Mouse (Mus musculus) lung, postnatal 0 days (tissue): Measurements from ENCODE around the gene Hhatl. TPM values are rescaled to one million over a fixed set of nuclear protein-coding genes. Genes with fewer than 3 reads are reported as not detected.
A peak's percentile ranks its signal among the peaks of the same experiment; 100 is the strongest.

Experiments
- ATAC-seq: fragments of 200-750 bp; cut with Nextera tagmentation; 2 replicates; pipeline ENCODE4 v1.8.0; 2017; ENCODE audit warnings: moderate library complexity
- DNase-seq: peaks from one replicate; pipeline ENCODE4 v3.0.0-alpha.2; 2016; ENCODE audit warnings: low spot score
- H3K27ac ChIP-seq: fragments of 300-500 bp; sonication (generic); 2 replicates; pipeline ENCODE4 v1.5.1; 2014; ENCODE audit warnings: antibody characterized with exemption, mild to moderate bottlenecking, low read length, mixed read lengths
- H3K27me3 ChIP-seq: fragments of 300-500 bp; sonication (generic); replicated peaks from 2 replicates; pipeline ENCODE4 v1.6.1; 2014; ENCODE audit warnings: low read length, mixed read lengths; ENCODE audit not compliant: insufficient read depth
- H3K36me3 ChIP-seq: fragments of 300-500 bp; sonication (generic); 2 replicates; pipeline ENCODE4 v1.6.1; 2014; ENCODE audit warnings: low read length, mixed read lengths; ENCODE audit not compliant: insufficient read depth
- H3K4me1 ChIP-seq: fragments of 300-500 bp; sonication (generic); 2 replicates; pipeline ENCODE4 v1.6.1; 2014; ENCODE audit warnings: antibody characterized with exemption, low read depth, low read length, mixed read lengths; ENCODE audit not compliant: insufficient read depth
- H3K4me2 ChIP-seq: fragments of 300-500 bp; sonication (generic); replicated peaks from 2 replicates; pipeline ENCODE4 v1.6.1; 2014; ENCODE audit warnings: low read depth, mild to moderate bottlenecking, low read length, moderate library complexity, mixed read lengths
- H3K4me3 ChIP-seq: fragments of 300-500 bp; sonication (generic); 2 replicates; pipeline ENCODE4 v1.5.1; 2014; ENCODE audit warnings: low read depth, low read length
- H3K9ac ChIP-seq: fragments of 300-500 bp; sonication (generic); replicated peaks from 2 replicates; pipeline ENCODE4 v1.6.1; 2014; ENCODE audit warnings: low read depth, mild to moderate bottlenecking
- H3K9me3 ChIP-seq: fragments of 300-500 bp; sonication (generic); 2 replicates; pipeline ENCODE4 v1.6.1; 2016; ENCODE audit warnings: low read length, mixed read lengths
- CTCF ChIP-seq: IDR thresholded peaks from 2 replicates; pipeline ENCODE4 v1.5.1; 2016; ENCODE audit warnings: antibody characterized with exemption, mild to moderate bottlenecking
- EP300 ChIP-seq: IDR thresholded peaks from 2 replicates; pipeline ENCODE4 v1.6.1; 2016; ENCODE audit warnings: antibody characterized with exemption, mild to moderate bottlenecking, control low read depth
- WGBS: fragments of 180-500 bp; shearing (Covaris S2); extraction: QIAGEN DNeasy Blood & Tissue Kit; methylation state at CpG from one replicate; pipeline ENCODE4 v1.1.7; 2014; 5-methylcytosine and 5-hydroxymethylcytosine counted together
- polyA plus RNA-seq: library from polyadenylated mRNA; unstranded; fragments of >200 nt; fragmentation: Nextera tagmentation; extraction: Ambion mirVana; gene quantifications from 2 replicates; pipeline ENCODE4 v1.2.1, GENCODE M21; 2015

Hhatl gene
- polyA plus RNA-seq, 1 experiment from 2014 or later, result 1.0 TPM

- Histone ChIP-seq H3K36me3 (no peaks in the 10 kb centered on the region), H3K4me1 (no peaks in the 10 kb centered on the region), H3K27ac (no peak overlapping the region), H3K27me3 (no peaks in the 10 kb centered on the region), H3K4me3 (no peak overlapping the region), H3K9me3 (no peaks in the 10 kb centered on the region), H3K9ac (no peak overlapping the region), H3K4me2 (no peak overlapping the region)
- no peak for ATAC-seq
- DNase-seq, result peak; percentile 47
- 68% methylated on average over 6 of the region's 6 CpGs for WGBS
- TF ChIP-seq EP300, result no peak
- TF ChIP-seq CTCF, result peak; percentile 68
These were observed 38.1 kb upstream of the Hhatl start for GRCm38 (mm10) chr9:121830243-121830955.

DNA sequence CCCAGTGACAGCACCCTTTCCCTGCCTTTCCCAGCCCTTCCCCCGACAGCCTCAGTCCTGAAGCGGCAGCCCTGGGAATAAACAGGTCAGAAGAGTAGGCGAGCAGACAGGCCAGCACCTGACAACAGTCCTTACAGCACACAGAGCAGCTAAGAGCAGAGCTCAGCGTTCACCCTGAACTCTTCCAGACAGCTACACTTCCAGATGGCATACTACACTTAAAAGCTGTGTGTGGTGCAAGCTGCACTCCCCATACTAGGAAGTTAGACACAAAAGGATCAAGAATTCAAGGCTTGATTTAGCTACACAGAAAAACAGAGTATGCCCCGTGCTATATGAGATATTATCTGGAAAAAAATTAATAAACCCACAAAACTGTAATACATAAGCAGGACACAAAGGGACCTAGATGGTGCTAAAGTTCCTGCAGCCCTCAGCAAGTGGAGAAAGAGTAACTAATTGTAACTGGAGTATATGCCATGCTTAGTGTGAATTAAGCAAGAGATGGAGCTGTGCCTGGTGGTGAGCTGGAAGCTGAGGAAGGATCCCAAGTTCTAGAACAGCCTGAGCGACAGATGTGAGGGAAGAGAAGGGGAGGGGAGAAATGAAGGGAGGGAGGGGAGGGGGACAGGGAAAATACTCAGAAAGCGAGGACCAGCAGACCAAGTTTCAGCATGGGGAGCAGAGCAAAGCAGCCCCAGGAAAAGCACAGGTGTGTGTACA lies 37.1 kb upstream of the Hhatl start:
- DNase-seq, result no peak
- Histone ChIP-seq H3K9ac (no peak overlapping the region), H3K4me3 (no peak overlapping the region), H3K4me1 (no peaks in the 10 kb centered on the region), H3K9me3 (no peaks in the 10 kb centered on the region), H3K4me2 (no peak overlapping the region), H3K36me3 (no peaks in the 10 kb centered on the region), H3K27me3 (no peaks in the 10 kb centered on the region), H3K27ac (no peak overlapping the region)
- TF ChIP-seq EP300 (no peak), CTCF (no peak)
- WGBS, result 52% methylated on average over 7 of the region's 7 CpGs
- ATAC-seq, result no peak

- H3K4me1 ChIP-seq, result peaks cover 3% of the 10 kb centered on the region; the same call in 1 of the 2 replicates
- H3K27ac ChIP-seq, result no peak overlapping the region
- no peak overlapping the region for H3K9ac ChIP-seq
- DNase-seq (no peak), ATAC-seq (no peak)
- no peak overlapping the region for H3K4me2 ChIP-seq
- TF ChIP-seq EP300 (no peak), CTCF (no peak)
- no peaks in the 10 kb centered on the region for H3K27me3 ChIP-seq
- H3K4me3 ChIP-seq, result no peak overlapping the region
- no peaks in the 10 kb centered on the region for H3K36me3 ChIP-seq
- H3K9me3 ChIP-seq, result no peaks in the 10 kb centered on the region
- WGBS, result 47% methylated on average over 6 of the region's 6 CpGs
These were observed 36.0 kb upstream of the Hhatl start for GRCm38 (mm10) chr9:121828314-121828713.

- Histone ChIP-seq H3K9ac (no peak overlapping the region), H3K4me2 (no peak overlapping the region), H3K4me3 (no peak overlapping the region), H3K9me3 (no peaks in the 10 kb centered on the region), H3K27ac (no peak overlapping the region), H3K27me3 (no peaks in the 10 kb centered on the region), H3K36me3 (no peaks in the 10 kb centered on the region), H3K4me1 (peaks cover 6% of the 10 kb centered on the region; the same call in 1 of the 2 replicates)
- no peak for DNase-seq
- 78% methylated on average over 3 of the region's 3 CpGs for WGBS
- no peak for TF ChIP-seq CTCF
- no peak for TF ChIP-seq EP300
- ATAC-seq, result no peak
These were observed 34.0 kb upstream of the Hhatl start for GRCm38 (mm10) chr9:121826356-121826755.

- Histone ChIP-seq H3K4me2 (no peak overlapping the region), H3K9ac (no peak overlapping the region), H3K4me3 (no peak overlapping the region), H3K4me1 (peaks cover 6% of the 10 kb centered on the region; the same call in 1 of the 2 replicates), H3K27ac (no peak overlapping the region), H3K36me3 (no peaks in the 10 kb centered on the region), H3K9me3 (no peaks in the 10 kb centered on the region), H3K27me3 (no peaks in the 10 kb centered on the region)
- ATAC-seq, result no peak
- WGBS, result 78% methylated on average over 7 of the region's 7 CpGs
- TF ChIP-seq CTCF (no peak), EP300 (no peak)
- no peak for DNase-seq
These were observed 31.7 kb upstream of the Hhatl start for GRCm38 (mm10) chr9:121823991-121824390.

- DNase-seq (no peak), ATAC-seq (no peak)
- H3K9me3 ChIP-seq, result no peaks in the 10 kb centered on the region
- no peak overlapping the region for H3K4me3 ChIP-seq
- TF ChIP-seq EP300, result no peak
- no peak for TF ChIP-seq CTCF
- no peak overlapping the region for H3K9ac ChIP-seq
- no peaks in the 10 kb centered on the region for H3K36me3 ChIP-seq
- peaks cover 6% of the 10 kb centered on the region; the same call in 1 of the 2 replicates for H3K4me1 ChIP-seq
- no peak overlapping the region for H3K4me2 ChIP-seq
- 100% methylated on average over 1 of the region's 1 CpGs for WGBS
- no peaks in the 10 kb centered on the region for H3K27me3 ChIP-seq
- no peak overlapping the region for H3K27ac ChIP-seq
These were observed 30.7 kb upstream of the Hhatl start for GRCm38 (mm10) chr9:121823051-121823450.
